Mouse (Mus musculus) thymus, postnatal 25 days (tissue): ENCODE measurements around the gene Rnf43.

Experiments used
- DNase-seq: peaks from one replicate; pipeline ENCODE4 v3.0.0; 2022

Gene Rnf43

GRCm38 (mm10) chr11:87761806-87762701 lies 99.5 kb downstream of the Rnf43 start:
- DNase-seq: no peak

GRCm38 (mm10) chr11:87762702-87763385 lies 100.3 kb downstream of the Rnf43 start:
- DNase-seq: no peak

DNA sequence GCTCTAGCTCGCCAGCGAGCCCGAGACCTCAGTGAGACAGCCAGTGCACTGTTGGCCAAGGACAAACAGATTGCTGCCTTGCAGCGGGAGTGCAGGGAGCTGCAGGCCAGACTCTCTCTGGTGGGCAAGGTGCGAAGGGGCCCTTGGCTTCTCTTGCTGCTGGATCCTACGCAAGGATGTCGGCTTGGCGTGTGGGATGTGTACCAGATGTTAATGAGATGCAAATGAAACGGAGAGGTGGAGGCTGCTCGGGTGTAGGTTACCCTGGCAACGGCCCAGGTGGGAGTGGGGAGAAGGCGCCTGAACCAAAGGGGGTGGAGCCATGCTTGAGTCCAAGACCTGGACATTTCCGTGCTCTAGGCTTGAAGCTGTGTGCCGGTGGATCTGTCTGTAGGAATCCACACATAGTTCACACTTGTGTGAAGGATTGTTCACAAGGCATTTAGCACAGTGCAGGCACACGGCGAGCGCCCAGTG lies 101.0 kb downstream of the Rnf43 start:
- no peak for DNase-seq

GRCm38 (mm10) chr11:87763988-87764876 lies 101.7 kb downstream of the Rnf43 start:
- DNase-seq: peak; percentile 22

DNA sequence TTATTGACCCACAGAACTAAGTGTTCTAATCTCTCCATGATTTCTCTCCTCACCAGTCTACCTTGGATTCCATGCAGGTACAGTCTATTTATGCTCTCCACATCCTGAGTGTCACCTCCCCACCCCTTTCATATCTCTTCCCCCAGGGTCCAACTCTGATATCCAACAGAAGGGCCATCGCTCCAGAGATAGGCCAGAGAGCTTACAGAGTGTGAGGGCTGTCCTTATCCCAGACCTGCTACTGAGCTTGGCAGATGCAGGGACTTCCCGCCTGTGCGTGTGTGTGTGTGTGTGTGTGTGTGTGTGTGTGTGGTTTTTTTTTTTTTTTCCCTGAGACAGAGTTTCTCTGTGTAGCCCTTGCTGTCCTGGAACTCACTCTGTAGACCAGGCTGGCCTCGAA lies 106.2 kb downstream of the Rnf43 start:
- no peak for DNase-seq

GRCm38 (mm10) chr11:87770989-87771388 lies 108.5 kb downstream of the Rnf43 start:
- peak; percentile 89 for DNase-seq

- DNase-seq: no peak
These were observed 109.8 kb downstream of the Rnf43 start for GRCm38 (mm10) chr11:87772354-87772753.

GRCm38 (mm10) chr11:87778100-87778765 lies 115.7 kb downstream of the Rnf43 start:
- DNase-seq: peak; percentile 30

DNA sequence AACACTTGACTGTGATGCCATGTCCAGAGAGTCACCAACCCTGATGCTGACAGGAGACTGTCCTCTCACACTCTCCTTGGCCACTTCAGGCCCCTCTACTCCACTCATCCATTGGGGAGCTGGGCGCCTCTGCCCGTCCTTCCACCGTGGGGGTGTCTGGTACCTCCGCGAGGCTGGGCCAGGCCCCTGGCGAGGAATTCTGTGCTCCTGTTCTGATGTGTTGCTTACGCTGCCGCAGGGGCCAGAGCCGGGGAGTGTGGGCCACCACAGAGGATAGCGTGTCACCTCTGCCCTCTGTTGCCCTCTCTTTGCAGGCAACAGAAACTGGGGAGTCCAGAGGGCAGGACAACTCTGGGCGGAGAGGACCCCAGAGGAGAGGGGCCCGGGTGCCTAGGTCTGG lies 116.4 kb downstream of the Rnf43 start:
- no peak for DNase-seq

- no peak for DNase-seq
These were observed 116.9 kb downstream of the Rnf43 start for GRCm38 (mm10) chr11:87779392-87779791.

DNA sequence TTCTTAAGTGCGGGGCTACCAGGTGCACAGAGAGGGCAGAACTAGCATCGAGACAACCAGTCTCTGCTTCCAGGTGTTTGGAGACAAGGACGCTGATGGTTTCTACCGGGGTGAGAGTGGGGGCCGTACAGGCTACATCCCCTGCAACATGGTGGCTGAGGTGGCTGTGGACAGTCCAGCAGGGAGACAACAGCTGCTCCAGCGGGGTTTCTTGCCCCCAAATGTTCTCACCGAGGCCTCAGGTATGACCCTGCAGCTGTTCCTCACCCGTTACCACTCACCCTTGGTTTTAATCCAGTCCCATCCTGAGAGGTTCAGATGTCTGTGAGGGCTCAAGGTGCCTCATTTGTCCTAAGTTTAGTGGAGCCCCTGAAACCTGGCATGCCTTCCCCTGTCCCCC lies 117.6 kb downstream of the Rnf43 start:
- no peak for DNase-seq
